Mouse (Mus musculus): ENCODE results near the gene AC161166.1.

The AC161166.1 gene

DNA sequence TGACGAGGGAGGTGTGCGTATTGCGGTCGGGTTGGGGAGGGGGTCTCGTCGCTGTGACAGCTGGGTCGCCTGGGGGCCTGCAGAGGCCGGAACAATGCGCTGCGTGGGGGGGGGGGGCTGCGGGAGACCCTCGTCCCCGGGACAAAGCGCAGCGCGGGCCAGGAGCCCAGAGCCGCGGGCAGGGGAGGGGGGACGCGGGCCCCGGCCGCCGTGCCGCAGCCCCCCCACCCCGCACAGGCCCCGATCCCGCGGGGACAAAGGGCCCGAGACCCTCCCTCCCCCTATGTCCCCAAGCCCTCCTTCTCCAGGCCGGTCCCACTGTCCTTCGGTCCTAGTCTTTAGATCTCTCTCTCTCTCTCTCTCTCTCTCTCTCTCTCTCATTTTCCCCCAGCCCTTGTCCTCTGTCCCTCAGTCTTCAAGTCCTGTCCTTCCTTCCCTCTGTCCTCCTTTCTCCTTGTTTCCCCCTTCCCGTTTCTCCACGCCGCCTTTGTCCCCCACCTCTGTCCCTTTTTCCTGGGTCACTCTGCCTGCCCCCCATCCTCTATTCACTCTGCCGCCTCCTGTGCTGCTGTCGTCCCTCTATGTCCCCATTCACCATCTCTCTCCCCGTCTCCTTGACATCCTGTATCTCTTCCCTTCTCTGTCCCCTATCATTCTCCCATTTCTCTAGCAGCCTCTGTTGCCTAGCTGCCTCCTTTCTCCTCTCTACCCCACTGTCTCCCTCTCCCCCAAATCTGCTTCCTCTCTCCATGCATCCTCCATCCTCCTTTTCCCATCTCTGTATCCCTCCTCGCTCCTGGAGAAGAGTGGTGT is 29.8 kb downstream of the AC161166.1 start:
- no peak for DNase-seq

- peak; percentile 84 to 88 for DNase-seq
These were observed 30.6 kb downstream of the AC161166.1 start, which contains the start of gene Cadm4 for GRCm38 (mm10) chr7:24481474-24482207. Gene Cadm4 (plus strand): TSS chr7:24482023.

- DNase-seq = no peak
These were observed 31.2 kb downstream of the AC161166.1 start for GRCm38 (mm10) chr7:24480986-24481473.

DNA sequence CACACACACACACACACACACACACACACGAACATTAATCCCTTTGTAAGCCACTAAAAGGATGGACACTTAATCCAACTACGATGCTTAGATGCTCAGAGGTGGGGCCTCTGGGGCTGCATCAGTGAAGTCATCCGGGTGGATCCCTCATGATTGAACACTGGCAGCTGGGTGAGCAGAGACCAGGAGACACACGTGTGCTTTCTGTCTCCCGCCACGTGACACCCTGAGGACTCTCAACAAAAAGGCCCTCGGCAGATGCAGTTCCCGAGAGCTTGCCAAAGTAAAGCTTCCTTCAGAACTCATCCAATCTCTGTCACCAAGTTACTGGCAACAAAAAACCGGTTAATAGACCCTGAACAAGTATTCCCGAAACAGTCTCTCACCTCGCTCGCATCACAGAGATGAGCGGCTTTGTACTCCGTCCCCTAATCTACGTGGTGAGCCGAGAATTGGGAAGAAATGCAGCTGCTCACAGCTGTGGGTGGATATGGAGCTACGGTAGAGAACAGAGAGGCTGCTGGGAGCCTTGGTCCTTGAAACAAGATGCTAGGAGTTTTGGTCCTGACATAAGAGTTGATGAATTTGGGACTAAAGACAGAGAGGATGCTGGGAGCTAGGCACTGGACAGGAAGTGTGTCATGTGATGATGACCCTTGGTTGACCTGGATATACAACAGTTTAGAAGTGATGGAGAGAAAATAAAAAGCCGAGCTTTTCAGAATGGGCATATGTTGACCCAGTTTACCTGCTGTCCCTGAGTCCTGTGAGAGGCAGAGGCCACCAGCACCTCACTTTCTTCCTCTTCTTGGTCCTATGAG is 31.9 kb downstream of the AC161166.1 start:
- no peak for DNase-seq

- DNase-seq = no peak
These were observed 32.6 kb downstream of the AC161166.1 start for GRCm38 (mm10) chr7:24479685-24480084.

- no peak for DNase-seq
These were observed 33.3 kb downstream of the AC161166.1 start for GRCm38 (mm10) chr7:24478911-24479310.

DNA sequence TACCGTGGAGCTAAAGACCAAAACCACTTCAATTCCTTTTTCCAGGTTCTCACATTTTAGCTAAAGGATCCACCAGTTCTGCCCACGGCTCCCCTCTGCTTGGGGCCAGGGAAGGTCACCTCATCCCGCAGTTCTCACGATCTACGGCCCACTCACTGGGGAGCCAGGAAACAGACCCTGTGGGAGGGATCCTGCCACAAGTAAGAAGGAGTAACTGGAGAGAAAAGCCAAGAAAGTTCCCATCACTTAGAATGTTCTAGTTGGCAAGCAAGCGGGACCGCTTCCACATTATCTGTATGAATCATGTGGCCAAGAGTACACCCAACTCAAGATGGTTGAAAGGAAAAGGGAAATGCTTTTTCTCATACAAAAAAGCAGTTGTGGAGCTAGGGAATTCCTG is 35.4 kb downstream of the AC161166.1 start:
- no peak for DNase-seq

GRCm38 (mm10) chr7:24476338-24476737 is 35.9 kb downstream of the AC161166.1 start:
- DNase-seq = no peak

DNA sequence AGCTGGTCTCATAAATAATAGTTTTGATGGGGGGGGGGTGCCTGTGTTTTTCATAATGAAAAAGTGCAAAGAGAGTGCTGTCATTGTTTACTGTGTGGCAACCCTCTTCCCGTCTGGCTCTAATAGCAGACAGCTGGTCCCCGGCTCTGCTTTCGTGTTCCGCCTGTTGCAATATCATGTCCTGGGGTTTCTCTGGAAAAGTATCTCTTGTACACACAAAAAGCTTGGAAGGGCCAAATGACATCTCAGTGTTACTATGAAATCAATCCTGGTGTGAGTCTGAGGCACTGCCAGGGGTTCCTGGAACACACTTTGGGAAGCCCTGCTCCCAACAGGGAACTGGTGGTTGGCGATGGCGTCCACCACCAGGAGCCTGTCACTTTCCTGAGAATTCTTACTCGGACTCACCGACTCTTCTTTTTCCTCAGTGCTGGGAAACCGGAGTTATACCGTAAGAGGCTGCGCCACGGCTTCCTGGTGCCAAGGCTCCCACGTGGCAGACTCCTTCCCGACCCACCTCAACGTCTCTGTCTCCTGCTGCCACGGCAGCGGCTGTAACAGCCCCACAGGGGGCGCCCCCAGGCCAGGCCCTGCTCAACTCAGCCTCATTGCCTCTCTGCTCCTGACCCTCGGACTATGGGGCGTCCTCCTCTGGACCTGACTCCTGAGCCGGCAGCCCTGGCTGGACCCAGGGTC is 37.3 kb downstream of the AC161166.1 start:
- peak in 1 of 2 experiments; percentile 56 for DNase-seq

DNA sequence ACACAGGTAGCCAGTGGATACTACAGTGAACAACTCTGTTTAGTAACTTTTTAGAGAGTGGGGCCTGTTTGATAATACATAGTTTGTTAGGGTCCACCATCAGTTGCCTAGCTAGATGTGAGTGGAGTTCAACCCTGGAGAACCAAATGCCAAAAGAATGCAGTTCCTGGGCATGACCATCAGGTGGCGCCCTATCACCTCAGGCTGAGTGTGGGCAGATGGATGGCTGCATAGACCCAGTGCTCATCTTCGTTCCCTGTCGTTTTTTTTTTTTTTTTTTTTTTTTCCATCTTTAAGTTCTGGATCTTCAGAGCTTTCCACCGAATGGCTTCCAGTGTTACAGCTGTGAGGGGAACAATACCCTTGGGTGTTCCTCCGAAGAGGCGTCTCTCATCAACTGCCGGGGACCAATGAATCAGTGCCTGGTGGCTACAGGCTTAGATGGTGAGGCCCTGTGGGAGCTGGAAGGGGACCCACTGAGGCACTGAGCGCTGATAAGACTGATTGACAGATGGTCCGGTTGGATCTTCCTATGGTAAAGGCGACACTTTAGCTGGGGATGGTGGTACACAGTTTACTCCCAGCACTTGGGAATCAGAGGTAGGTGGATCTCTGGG is 38.2 kb downstream of the AC161166.1 start:
- DNase-seq = peak; percentile 66 to 79

DNA sequence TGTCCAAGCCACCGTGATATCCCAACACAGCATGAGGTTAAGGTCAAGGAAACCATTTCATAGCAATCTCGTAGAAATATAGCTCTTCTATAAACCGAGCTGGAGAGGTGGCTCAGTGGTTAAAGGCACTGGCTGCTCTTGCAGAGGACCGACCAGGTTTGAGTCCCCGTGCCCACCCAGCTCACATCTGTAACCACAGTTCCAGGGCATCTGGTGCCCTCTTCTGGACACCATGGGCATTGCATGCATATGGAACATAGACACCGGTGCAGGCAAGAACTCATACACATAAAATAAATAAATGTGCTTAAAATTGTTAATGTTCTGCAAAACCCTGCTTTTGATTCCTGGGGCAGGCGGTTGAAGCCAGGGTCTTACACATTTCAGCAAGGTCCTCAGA is 39.3 kb downstream of the AC161166.1 start:
- DNase-seq = peak in 1 of 2 experiments; percentile 55

- DNase-seq = peak in 1 of 2 experiments; percentile 20
These were observed 39.8 kb downstream of the AC161166.1 start for GRCm38 (mm10) chr7:24472442-24472841.

DNA sequence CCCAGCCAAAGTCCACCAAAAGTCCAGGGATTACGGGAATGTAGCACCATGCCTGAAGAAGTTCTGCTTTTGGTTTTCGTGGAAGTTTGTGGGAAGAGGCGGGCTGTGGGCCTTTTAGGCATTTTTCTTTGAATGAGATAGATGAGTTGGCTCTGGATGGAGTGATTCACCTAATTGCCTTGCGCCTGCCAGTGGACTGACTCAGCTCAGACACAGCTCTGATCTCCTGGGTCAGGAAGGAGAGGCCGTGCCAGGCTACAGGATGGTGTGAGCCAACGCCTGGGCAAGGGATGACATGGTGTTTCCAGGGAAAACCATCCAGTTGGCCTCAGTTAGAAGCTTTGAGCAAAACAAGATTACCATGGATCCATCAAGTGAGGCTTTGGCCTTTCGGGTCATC is 41.9 kb downstream of the AC161166.1 start:
- DNase-seq = no peak

- peak in 1 of 2 experiments; percentile 43 for DNase-seq
These were observed 43.1 kb downstream of the AC161166.1 start for GRCm38 (mm10) chr7:24469126-24469525.

DNA sequence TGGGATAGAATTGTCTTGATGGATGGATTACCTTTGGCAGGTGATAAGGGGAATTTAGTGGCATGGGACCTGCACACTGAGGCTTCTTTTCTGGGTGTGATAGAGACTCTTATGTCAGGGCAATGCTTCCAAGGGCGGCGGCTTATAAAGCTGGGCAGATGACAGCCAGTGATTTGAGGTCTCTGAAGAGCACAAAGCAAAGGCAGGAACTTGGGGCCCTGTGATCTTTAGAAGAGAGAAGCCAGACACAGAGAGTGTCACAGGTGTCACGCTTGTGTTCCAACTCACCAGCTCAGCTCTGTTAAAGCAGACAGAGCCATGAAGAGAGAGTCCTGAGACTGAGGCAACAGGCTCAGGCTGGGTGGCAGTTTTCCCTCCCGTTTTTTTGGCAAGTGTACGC is 44.4 kb downstream of the AC161166.1 start:
- no peak for DNase-seq

GRCm38 (mm10) chr7:24466835-24467234 is 45.4 kb downstream of the AC161166.1 start:
- DNase-seq = no peak

DNA sequence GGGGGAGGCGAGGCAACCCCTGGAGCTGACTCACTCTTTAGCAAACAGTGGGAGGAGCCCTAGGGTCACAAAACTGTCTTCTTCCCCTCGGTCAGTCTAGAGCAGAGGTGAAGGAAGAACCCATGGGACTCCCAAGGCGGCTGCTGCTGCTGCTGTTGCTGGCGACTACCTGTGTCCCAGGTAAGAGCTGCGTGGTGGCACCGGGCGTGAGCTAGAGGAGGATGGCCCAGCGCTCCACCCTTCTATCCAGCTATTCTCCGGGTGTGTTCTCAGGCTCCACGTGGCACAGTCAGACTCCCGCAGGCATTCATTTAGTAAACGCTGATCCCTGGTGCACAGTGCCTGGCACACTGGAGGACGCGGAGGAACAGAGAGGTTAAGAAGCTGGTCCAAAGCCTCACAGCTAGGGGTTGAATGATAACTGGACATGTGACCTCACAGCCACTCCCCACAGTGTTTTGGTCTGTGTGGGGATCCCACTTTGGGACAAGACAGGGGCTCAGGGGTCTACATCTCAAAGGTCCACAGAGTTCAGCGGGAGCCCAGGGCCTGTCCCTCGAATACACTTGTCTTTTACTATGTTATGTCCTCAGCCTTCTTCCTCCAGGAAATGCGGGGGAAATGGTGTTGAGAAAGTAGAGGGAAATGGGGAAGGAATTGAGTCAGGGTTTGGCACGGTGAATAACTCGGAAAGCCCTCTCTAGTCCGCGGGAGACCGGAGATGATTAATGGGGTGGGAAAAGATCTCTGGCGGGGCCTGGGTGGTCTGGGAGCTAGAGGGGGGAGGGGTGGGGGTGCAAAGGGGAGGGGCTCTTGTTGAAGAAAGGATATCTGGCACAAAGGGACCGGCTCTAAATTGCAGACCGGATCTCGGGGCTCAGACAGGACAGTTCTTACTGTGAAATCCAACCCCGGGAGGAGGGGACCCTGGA is 49.6 kb downstream of the AC161166.1 start, which contains the start of gene Plaur:
Gene Plaur, plus strand, starts transcription at position 97 of the 932 bp plus-strand sequence.
- DNase-seq = peak; percentile 72 to 75

DNA sequence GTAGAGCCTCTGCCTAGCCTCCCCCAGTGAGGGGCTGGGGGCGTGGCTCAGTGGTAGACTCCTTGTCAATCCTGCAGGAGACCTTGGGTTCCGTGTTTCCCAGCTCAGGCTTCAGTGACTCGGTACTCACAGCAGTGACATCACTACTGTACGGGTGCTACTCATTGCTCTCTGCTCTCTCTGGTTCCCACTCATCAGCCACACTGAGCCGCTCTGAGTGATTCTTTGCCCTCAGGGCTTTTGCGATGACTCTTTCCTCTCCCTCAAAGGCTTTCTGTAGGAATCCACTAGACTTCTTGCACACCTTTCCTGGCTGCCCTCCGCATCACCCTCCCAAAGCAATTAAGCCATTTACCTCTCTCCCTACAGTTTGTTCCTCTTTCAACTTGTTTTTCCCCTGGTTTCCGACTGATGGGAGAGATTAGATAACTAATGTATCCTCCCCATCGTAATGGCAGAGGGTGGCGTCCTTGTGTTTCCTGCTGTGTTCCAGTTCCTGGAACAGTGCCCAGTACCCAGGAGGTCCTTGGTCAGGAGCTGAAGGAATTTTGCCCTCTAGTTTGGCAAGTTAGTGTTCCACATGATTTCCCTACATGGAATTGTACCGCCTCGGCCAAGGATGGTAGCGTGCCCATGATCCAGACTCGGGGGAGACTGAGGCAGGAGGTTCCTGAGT is 50.7 kb downstream of the AC161166.1 start:
- peak; percentile 70 to 71 for DNase-seq
